Mouse (Mus musculus): ENCODE results near the gene Ascc1. TPM values are rescaled to one million over a fixed set of nuclear protein-coding genes. Genes with fewer than 3 reads are reported as not detected.
A peak's percentile ranks its signal among the peaks of the same experiment; 100 is the strongest.

Gene Ascc1
- polyA plus RNA-seq (2016; fragmentation: Nextera tagmentation; extraction: Ambion mirVana), result 35.8 and 41.8 TPM in 2 replicates

DNA sequence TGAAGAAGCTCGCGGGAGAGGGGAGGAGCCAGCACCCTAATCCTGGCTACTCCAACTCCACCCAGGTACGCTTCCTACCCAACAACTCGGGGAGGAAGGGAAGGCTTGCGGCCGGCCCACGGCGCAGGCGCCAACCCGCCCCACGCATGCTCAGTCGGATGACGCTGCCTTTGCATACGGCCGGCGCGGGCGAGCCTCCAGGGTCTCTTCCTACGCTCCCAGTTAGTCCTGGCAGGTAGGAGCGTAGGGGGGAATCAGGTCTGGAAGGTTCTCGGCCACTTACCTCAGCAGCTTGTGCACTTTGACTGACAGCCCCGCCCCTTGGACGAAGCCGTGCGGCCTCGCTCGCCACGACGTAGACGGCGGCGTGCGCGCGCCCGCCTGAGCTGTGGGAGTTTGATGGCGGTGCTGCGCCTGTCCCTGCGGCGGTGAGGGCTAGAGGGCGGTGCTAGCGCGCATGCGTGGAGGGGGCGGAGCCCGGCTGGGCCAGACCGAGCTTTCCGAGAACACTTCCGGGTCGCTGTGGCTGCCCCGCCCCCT, at the start of gene Ascc1, which contains the start of gene Anapc16:
Gene Ascc1 (plus strand): TSS at position 133 of the 540 bp plus-strand sequence.
Gene Anapc16 (minus strand): TSS at position 463 of the 540 bp plus-strand sequence.
- Histone ChIP-seq H3K9me3 (no peaks in the 10 kb centered on the region), H3K4me3 (peak within 1 kb of the TSS; percentile 74), H3K4me1 (peaks cover 18% of the 10 kb centered on the region), H3K27me3 (replicated peaks; ENCODE audit: low read depth, poor library complexity, severe bottlenecking) (no peaks in the 10 kb centered on the region), H3K36me3 (replicated peaks) (peaks cover 29% of the 10 kb centered on the region), H3K27ac (replicated peaks) (peak within 1 kb of the TSS; percentile 96)
- under 1% methylated on average over 51 of the region's 51 CpGs for WGBS
- peak; percentile 99 for DNase-seq (ENCODE audit: low spot score)

GRCm38 (mm10) chr10:59953564-59954039, 49.0 kb upstream of the Ascc1 start:
- H3K36me3 ChIP-seq (replicated peaks), result peaks cover 14% of the 10 kb centered on the region
- H3K4me3 ChIP-seq, result no peak overlapping the region
- H3K9me3 ChIP-seq, result no peaks in the 10 kb centered on the region
- DNase-seq (ENCODE audit: low spot score), result no peak
- H3K4me1 ChIP-seq, result peaks cover 60% of the 10 kb centered on the region
- H3K27me3 ChIP-seq (replicated peaks; ENCODE audit: low read depth, poor library complexity, severe bottlenecking), result peaks cover 24% of the 10 kb centered on the region
- peak overlapping the region; percentile 21 for H3K27ac ChIP-seq (replicated peaks)
- WGBS, result 36% methylated on average over 7 of the region's 7 CpGs

- H3K9me3 ChIP-seq, result no peaks in the 10 kb centered on the region
Measured at GRCm38 (mm10) chr10:59956681-59957080, 45.9 kb upstream of the Ascc1 start.

GRCm38 (mm10) chr10:59957171-59958149, 45.1 kb upstream of the Ascc1 start:
- H3K4me3 ChIP-seq, result peak overlapping the region; percentile 36
- H3K36me3 ChIP-seq (replicated peaks), result no peaks in the 10 kb centered on the region
- H3K27ac ChIP-seq (replicated peaks), result peak overlapping the region; percentile 77
- no peaks in the 10 kb centered on the region for H3K9me3 ChIP-seq
- H3K27me3 ChIP-seq (replicated peaks; ENCODE audit: low read depth, poor library complexity, severe bottlenecking), result peaks cover 28% of the 10 kb centered on the region
- DNase-seq (ENCODE audit: low spot score), result no peak
- peaks cover 37% of the 10 kb centered on the region for H3K4me1 ChIP-seq
- 13% methylated on average over 25 of the region's 25 CpGs for WGBS

More at GRCm38 (mm10) chr10:59956681-59957080, 45.9 kb upstream of the Ascc1 start:
- 63% methylated on average over 5 of the region's 5 CpGs for WGBS
- DNase-seq (ENCODE audit: low spot score), result no peak
- Histone ChIP-seq H3K4me1 (peaks cover 41% of the 10 kb centered on the region), H3K27me3 (replicated peaks; ENCODE audit: low read depth, poor library complexity, severe bottlenecking) (peaks cover 28% of the 10 kb centered on the region), H3K27ac (replicated peaks) (peak overlapping the region; percentile 77; the same call in 1 of the 2 replicates), H3K36me3 (replicated peaks) (no peaks in the 10 kb centered on the region), H3K4me3 (no peak overlapping the region)

DNA sequence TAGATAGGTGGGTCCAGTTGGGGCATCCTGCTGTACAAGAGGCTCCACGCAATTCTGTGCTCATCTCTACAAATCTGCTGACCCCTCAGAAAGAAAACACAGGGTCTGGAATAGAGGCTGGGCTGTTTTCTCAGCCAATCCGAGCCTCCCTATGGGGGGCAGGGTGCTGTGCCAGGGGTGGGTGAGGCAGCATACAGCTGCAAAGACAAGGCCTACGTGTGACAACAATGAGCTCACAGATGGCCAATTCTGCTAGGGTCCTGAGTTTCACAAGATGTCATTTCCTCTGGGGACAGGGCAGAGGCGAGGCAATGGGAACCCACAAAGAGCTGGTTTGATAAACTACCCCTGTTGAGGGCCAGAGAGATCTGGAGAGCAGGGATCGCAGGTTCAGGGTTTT, 44.1 kb upstream of the Ascc1 start:
- no peak overlapping the region; the same call in 1 of the 2 replicates for H3K4me3 ChIP-seq
- DNase-seq (ENCODE audit: low spot score), result no peak
- no peaks in the 10 kb centered on the region for H3K9me3 ChIP-seq
- H3K27me3 ChIP-seq (replicated peaks; ENCODE audit: low read depth, poor library complexity, severe bottlenecking), result peaks cover 28% of the 10 kb centered on the region
- WGBS, result 23% methylated on average over 5 of the region's 5 CpGs
- H3K36me3 ChIP-seq (replicated peaks), result no peaks in the 10 kb centered on the region
- peak overlapping the region; percentile 77 for H3K27ac ChIP-seq (replicated peaks)
- peaks cover 30% of the 10 kb centered on the region for H3K4me1 ChIP-seq

GRCm38 (mm10) chr10:59959517-59959916, 43.1 kb upstream of the Ascc1 start:
- no peak for DNase-seq (ENCODE audit: low spot score)
- Histone ChIP-seq H3K27ac (replicated peaks) (0 out of 2 replicates have a peak overlapping the region, but pooled peaks have one; percentile 24), H3K4me1 (peaks cover 36% of the 10 kb centered on the region), H3K9me3 (no peaks in the 10 kb centered on the region), H3K27me3 (replicated peaks; ENCODE audit: low read depth, poor library complexity, severe bottlenecking) (peaks cover 28% of the 10 kb centered on the region), H3K36me3 (replicated peaks) (no peaks in the 10 kb centered on the region), H3K4me3 (no peak overlapping the region)
- 86% methylated on average over 12 of the region's 12 CpGs for WGBS

DNA sequence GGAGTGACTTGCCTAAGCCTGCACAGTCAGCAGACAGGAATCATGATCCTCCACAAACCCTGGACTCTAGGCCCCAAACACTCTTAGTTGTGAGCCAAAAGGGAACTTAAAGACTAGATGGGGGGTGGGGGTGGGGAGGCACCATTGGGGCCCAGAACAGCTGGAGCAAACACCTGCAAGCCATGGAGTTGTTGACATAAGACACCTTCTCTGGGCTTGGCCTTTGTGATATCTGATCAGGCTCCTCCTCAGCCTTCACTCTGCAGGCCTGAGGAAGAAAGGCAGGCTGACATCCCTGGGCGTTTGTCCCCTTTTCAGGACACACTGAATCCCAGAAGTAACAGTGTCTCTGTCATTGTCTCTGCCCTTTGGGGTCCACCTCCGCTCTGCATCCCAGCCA, 39.0 kb upstream of the Ascc1 start:
- peaks cover 4% of the 10 kb centered on the region for H3K27me3 ChIP-seq (replicated peaks; ENCODE audit: low read depth, poor library complexity, severe bottlenecking)
- peaks cover 3% of the 10 kb centered on the region; the same call in 1 of the 2 replicates for H3K9me3 ChIP-seq
- peaks cover 40% of the 10 kb centered on the region for H3K4me1 ChIP-seq
- H3K4me3 ChIP-seq, result no peak overlapping the region
- H3K27ac ChIP-seq (replicated peaks), result peak overlapping the region; percentile 91
- WGBS, result 44% methylated on average over 2 of the region's 2 CpGs
- peak; percentile 29 for DNase-seq (ENCODE audit: low spot score)
- no peaks in the 10 kb centered on the region for H3K36me3 ChIP-seq (replicated peaks)

DNA sequence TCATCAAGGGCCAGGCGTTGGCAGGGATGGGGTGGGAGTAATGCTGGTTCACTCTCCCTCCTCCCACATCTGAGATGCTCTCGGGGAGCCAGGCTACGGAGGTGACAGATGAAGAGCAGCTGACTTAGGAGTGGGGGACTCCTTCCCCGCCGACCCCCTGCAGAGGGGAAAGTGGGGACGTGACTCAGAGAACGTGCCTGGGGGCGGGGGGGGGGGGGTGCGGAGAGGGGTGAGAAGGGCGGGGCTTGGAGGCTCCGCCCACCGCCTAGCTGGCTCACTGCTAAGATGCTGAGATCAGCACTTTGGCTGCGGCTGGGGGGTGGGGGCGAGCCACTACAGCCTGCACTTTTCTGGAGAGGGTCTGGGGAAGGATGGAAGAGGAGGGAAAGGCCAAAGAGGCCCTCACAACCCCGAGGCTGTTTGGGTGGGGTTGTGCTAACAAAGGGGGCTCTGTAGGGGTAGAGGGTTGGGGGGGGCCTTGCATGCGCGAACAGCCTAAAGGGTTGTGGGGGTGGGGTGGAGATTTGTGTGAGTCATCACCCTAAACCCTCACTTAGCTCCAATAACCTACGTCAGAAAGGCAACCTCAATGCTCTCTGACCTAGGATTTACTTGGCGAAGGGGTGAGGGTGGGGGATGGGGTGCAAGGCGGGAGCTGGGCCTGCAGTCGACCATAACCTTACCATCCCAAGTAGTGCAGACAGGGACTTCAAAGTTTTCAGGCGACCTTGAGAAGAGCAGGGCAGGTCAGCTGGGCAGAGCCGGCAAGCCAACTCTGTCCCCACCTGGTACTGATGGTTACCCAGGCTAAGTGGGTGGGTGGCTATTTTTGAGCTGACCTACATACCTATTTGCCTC, 37.9 kb upstream of the Ascc1 start:
- H3K9me3 ChIP-seq, result peaks cover 3% of the 10 kb centered on the region; the same call in 1 of the 2 replicates
- DNase-seq (ENCODE audit: low spot score), result peak; percentile 90
- peak overlapping the region; percentile 46 for H3K4me3 ChIP-seq
- peaks cover 41% of the 10 kb centered on the region for H3K4me1 ChIP-seq
- no peaks in the 10 kb centered on the region for H3K27me3 ChIP-seq (replicated peaks; ENCODE audit: low read depth, poor library complexity, severe bottlenecking)
- WGBS, result 3% methylated on average over 23 of the region's 23 CpGs
- peak overlapping the region; percentile 91 for H3K27ac ChIP-seq (replicated peaks)
- no peaks in the 10 kb centered on the region for H3K36me3 ChIP-seq (replicated peaks)

DNA sequence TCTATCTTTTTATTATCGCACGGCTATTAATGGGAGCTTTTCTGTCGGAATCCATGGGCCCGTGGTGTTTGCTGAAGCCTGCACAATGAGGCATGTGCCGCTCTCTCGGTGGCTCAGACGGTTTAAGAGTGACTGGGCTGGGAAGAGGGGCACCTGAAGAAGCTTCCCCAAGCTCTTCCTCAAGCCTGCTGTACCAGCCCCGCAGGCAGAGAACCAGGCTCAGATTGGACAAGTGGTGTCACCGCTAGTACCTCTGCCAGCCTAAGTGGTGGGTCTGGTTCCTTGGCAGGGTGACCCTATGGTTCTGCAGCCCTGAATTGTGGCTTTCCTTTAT, 37.3 kb upstream of the Ascc1 start:
- WGBS, result 39% methylated on average over 9 of the region's 9 CpGs
- peaks cover 3% of the 10 kb centered on the region; the same call in 1 of the 2 replicates for H3K9me3 ChIP-seq
- no peak for DNase-seq (ENCODE audit: low spot score)
- peak overlapping the region; percentile 91 for H3K27ac ChIP-seq (replicated peaks)
- H3K27me3 ChIP-seq (replicated peaks; ENCODE audit: low read depth, poor library complexity, severe bottlenecking), result no peaks in the 10 kb centered on the region
- peak overlapping the region; percentile 46 for H3K4me3 ChIP-seq
- H3K4me1 ChIP-seq, result peaks cover 47% of the 10 kb centered on the region
- H3K36me3 ChIP-seq (replicated peaks), result no peaks in the 10 kb centered on the region

DNA sequence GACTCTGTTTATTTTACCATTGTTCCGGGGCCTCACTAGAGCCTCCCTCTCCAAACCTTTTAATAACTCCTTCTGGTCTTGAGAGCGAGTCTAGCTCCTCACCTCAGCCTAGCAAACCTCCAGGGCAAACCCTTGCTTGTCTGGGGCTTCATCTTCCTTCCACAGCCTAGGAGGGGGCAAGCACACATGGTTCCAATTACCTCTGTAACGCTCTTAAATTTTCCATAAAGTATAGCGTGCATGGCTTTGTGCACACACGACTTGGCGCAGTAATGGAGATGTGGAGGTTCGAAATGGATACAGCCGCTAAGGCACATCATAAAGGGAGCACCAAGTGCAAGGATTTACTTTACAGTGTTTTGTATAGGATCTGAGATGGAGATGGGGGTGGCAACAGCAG, 36.8 kb upstream of the Ascc1 start:
- Histone ChIP-seq H3K9me3 (peaks cover 3% of the 10 kb centered on the region; the same call in 1 of the 2 replicates), H3K36me3 (replicated peaks) (no peaks in the 10 kb centered on the region), H3K4me3 (peak overlapping the region; percentile 46), H3K27ac (replicated peaks) (peak overlapping the region; percentile 91), H3K27me3 (replicated peaks; ENCODE audit: low read depth, poor library complexity, severe bottlenecking) (0 out of 2 replicates have a peak, but pooled peaks cover 2% of the 10 kb centered on the region), H3K4me1 (peaks cover 51% of the 10 kb centered on the region)
- peak; percentile 74 for DNase-seq (ENCODE audit: low spot score)
- WGBS, result 43% methylated on average over 8 of the region's 8 CpGs

GRCm38 (mm10) chr10:59966743-59967142, 35.9 kb upstream of the Ascc1 start:
- no peak for DNase-seq (ENCODE audit: low spot score)
- Histone ChIP-seq H3K36me3 (replicated peaks) (no peaks in the 10 kb centered on the region), H3K27ac (replicated peaks) (peak overlapping the region; percentile 91), H3K9me3 (peaks cover 3% of the 10 kb centered on the region; the same call in 1 of the 2 replicates), H3K4me1 (peaks cover 53% of the 10 kb centered on the region), H3K27me3 (replicated peaks; ENCODE audit: low read depth, poor library complexity, severe bottlenecking) (0 out of 2 replicates have a peak, but pooled peaks cover 4% of the 10 kb centered on the region), H3K4me3 (no peak overlapping the region)
- WGBS, result 94% methylated on average over 6 of the region's 6 CpGs
